Mouse (Mus musculus) layer of hippocampus, postnatal 10 days (tissue): ENCODE data around the gene Tbx6. TPM values are rescaled to one million over a fixed set of nuclear protein-coding genes. Genes with fewer than 3 reads are reported as not detected.

ENCODE experiments used
- DNase-seq, 2 experiments: peaks; one replicate each; pipeline ENCODE4 v3.0.0; 2021; ENCODE audit warnings: low spot score in 2 of 2
- total RNA-seq, 2 experiments: library from RNA; stranded (reverse); gene quantifications; 2 replicates each; pipeline ENCODE4 v1.2.3; 2021

Tbx6 gene
- total RNA-seq, 2 experiments from 2014 or later, result 0.62 to 0.69 TPM

DNA sequence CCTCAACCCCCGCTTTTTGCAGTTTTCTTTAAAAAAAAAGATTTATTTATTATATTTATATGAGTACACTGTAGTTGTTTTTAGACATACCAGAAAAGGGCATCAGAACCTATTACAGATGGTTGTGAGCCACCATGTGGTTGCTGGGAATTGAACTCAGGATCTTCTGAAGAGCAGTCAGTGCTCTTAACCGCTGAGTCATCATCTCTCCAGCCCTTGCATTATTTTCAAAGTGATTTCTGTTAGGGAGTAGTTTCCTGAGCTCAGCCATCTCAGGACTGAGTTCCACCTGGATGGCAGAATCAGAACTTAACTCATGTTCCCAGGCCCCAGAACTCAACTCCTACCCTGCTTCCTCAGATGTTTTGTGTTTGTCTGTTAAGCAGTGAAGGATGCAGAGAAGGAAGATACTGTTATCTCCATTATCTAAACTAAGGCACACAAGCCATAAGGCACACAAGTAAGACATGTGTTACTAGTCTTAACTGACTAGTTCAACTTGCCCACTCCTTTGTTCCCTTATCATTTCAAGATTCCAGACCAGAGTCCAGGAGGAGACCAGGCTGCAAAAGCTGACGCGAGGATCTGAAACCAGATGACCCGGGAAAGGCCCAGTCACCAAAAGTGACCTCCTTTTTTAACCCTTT, 28.6 kb downstream of the Tbx6 start:
- no peak for DNase-seq

DNA sequence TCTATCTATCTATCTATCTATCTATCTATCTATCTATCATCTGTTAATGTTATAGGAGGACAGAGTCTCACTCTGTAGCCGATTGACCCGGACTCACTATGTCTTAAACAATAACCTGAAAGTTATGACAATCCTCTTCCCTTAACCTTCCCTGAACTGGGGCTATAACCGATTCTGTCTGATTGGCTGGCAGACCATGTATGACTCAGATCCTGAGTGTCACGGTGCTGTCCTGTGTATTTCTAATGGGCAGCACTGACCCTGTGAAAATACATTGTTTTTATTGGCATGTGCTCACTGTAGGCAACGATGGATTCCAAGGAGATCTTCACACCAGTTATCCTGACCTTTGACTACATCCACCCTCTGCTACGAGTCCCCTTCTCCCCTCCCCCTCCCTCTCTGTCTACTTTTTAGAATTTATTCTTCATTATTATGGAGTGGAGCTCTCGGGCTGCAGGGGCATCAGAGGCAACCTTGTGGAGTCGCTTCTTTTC, 34.5 kb downstream of the Tbx6 start:
- no peak for DNase-seq

DNA sequence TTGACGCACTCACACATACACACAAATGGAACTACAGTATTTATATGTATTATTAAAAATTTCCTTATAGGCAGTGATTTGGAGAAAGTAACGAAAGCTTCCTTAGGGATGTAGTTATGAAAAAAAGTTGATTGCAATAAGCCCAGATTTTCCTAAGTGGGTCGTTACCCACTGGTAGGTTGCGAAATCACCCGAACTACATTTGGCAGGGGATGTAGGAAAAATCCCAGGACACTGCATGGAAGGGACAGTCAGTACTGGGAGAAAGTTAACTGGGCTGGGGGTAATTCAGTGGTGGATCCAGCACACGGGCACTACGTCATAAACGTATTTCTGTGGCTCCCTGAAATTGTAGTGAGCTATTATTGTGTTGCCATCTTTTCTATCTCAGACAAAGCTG, 35.2 kb downstream of the Tbx6 start:
- DNase-seq, result no peak

DNA sequence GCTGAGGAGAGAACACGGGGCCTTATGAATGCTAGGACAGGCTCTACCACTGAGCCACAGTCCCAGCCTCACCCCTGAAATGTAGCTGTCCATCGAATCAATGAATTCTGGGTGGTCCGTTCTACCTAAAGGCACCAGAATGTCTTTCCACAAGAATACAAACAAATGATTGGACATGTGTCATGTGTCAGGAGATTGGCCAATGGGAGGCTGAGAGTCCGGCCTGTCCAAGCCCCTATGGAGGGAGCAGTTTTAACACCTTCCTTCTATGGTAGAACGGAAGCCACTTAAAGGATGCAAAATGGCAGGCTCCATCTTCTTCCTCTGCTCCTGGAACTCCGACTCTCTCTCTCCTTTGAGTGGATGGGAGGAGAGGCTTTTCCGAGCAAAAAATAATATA, 36.3 kb downstream of the Tbx6 start:
- DNase-seq, result no peak

DNA sequence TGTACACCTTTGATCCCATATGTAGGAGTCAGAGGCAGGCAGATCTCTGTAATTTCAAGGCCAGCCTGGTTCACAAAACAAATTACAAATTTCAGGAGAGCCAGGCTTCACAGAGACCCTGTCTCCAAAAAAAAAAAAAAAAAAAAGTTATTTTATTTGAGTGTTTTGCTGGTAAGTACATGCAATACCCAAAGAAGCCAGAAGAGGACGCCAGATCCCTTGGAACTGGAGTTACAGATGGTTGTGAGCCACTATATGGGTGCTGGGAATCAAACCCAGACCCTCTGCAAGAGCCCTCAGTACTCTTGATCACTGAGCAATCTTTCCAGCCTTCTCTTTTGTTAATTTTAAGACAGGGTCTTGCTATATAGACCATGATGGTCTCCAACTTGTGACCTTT, 37.5 kb downstream of the Tbx6 start:
- no peak for DNase-seq

DNA sequence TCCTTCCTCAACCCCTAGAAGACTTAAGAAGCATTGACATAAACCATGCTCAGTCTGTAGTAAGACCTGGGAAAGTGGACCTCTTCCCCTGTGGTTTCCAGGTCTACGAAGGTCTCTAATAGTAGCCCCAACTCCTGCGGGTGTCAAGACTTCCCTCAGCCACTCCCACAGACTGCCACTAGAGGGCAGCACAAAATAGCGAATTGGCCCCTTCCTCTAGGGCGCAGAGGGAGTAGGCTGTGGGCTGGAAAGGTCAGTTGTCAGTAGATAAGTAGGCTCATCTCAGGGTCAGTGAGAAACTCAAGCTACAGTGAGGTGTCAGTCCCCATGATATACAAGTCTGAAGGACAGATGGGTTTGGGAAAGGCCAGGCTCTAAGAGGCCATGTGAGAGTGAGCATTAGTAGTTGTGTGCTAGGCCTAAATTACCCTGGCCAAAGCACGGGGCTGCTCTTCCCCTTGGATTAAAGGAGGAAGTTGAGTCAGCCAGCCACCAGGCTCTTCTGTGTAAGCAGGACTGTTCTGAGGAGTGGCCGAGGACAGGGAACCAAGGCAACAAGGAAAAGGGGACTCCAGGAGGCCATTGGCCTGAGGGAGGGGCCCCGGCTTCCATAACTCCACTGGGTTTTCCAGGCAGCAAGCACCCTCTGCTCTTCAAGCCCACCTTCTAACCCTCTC, 40.7 kb downstream of the Tbx6 start:
- peak; percentile 84 to 88 for DNase-seq

DNA sequence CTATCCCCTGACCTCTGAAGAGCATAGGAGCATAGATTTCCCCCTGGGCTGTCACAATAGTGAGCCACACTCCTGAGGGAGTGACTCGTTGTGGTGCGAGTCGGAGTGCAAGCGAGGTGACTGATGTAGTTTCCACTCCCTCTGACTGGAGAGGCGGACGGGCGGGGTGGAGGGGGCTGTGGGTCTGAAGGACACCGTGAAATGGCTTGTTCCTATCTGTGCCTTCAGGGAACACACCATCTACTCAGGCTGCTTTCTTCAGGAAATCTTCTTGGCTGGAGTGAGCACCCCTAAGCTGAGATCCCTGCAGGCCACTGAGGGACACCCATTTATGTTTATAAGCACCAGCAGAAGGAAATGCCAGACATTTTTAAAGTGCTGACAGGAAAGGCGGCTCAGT, 41.5 kb downstream of the Tbx6 start:
- DNase-seq, result no peak

DNA sequence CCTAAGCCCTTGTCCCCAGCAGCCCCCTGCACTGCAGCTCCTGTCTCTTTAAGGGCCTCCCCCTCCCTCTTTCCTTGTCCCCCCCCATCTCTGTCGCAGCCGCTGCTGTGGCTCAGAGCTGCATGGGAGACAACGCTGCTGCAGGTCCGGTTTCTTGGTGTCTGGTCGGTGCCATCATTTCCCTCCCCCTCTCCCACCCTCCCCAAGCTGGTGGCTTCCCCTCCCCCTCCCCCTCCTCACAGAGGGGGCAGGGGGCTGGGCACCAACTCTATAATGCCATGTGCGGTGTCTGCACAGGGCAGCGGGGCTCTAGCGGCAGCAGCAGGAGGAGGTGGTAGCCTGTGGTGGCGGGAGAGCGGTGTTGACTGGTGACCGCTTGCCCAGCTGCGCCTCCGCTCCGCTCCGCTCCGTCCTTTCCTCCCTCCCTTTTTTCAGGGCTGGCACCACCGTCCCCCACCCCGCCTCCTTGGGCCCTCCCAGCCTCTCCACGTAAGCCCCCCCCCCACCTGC, 42.0 kb downstream of the Tbx6 start:
- peak in 1 of 2 experiments; percentile 46 for DNase-seq

DNA sequence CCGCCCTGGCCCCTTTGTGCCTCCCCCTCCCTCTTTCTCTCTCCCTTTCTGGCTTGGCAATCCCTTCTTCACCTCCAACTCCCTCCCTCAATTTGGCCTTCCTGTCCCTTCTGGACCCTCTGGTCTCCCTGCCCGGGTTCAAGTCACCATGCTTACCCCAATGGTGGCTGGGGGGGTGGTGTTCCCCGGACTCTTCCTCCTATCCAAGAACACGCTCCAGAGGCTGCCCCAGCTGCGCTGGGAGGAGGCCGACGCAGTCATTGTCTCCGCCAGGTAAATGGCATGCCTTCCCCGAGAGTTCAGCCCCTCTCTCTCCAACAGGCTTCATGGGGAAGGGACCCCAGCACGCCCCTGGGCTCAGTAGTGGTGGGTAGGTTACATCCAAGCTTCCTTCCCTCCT, 42.7 kb downstream of the Tbx6 start:
- DNase-seq, result no peak

DNA sequence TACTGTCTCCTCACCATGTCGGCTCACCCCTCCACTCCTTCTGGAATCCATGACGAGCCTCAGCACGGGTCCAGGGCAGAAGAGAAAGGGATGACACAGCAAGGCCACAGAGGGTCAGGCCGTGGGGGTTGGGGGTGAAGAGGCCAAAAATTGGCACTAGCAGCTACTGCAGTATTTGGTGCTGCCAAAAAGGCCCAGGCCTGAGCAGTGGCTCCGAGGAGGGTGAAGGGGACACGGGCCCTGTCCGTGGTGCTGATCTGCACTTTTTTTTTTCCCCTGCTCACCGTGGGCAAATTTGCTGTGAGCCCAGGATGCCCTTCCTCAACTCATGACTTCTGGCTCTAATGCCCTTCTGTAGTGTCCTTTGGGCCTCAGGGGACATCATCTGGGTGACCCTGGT, 44.1 kb downstream of the Tbx6 start:
- DNase-seq, result no peak

DNA sequence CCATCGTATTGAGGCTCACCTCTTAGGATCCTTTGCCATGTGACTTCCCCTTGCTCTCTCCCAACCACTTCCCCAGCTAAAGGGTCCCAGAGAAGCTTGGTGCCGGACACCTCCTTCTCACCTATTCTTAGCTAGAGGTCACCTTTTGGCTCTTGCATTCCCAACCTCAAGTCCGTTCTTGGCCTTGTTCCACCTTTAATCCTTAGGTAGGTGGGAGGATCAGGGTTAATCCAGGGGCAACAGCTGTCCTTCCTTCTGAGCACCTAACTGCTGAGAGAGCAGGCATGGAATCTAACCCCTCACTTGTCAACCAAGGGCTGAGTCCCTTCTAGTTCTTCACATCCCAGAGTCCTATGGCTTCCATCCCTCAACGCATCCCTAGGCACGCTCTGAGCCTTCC, 44.7 kb downstream of the Tbx6 start:
- no peak for DNase-seq

DNA sequence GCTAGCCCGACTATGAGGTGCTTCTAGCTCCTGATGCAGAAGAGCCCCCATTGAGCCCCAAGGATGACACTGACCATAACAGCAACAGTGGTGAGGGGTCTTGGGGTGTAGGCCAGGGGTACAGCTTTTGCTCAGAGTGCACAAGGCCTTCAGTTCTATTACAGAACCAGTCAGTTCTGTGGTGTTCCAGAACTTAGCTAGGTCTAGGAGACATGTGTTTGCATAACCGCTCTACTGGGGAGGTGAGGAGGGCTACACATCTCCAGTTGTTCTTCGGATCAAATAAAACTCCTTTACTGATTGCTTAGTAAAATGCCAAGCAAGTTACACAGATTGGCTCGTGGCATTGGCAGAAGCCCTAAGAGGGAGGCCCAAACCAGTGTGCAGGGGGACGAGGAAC, 50.3 kb downstream of the Tbx6 start, which contains the start of gene 4930451I11Rik:
Gene 4930451I11Rik (minus strand): TSS at position 101 of the 400 bp plus-strand sequence.
- no peak for DNase-seq

DNA sequence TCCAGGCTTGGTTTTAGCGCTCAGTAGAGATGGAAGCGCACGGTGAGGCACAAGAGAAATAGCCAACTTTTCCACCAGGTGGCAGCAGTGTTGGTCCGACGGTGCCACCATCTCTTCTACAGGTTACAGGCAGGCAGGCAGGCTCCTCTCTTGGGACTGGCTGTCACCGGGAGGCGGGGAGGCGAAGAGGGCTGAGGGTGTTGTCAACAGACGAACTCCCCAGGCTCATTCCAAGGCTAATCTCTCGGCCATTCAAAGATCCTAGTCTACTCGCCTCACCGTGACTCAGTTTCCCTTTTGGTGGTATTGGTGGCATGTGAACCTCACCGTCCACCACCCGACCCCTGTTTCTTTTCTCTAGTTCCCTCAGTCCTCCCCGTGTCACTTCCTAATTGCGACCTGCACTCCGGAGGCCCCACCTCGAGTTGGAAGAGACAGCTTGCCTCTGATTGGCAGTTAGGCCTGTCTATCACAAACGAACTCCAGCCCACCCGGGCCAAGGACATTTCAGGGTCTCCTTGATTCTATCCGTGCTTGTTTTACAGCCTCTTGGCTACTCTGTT, 50.8 kb downstream of the Tbx6 start:
- peak; percentile 84 to 85 for DNase-seq

DNA sequence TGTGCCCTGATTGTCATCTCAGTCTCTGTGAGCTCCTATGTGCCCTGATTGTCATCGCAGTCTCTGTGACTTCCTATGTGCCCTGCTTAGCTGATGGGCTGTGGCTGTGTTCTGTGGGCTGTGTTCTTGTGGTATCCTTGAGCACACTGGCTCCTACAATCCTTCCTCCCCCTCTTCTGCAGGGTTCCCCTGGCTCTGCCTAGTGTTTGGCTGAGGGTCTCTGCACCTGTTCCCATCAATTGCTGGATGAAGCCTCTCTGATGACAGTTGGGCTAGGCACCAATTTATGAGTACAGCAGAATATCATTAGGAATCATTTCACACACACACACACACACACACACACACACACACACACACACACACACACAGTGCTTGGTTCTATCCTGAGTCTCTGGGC, 52.0 kb downstream of the Tbx6 start:
- DNase-seq, result no peak

Other genes with a start within 250 kb of the Tbx6 start
- 100 to 1,000 TPM; 199 to 200 TPM for gene Eif3c, start 215.1 kb upstream of the Tbx6 start, total RNA-seq
- under 1 TPM; 0.43 to 0.51 TPM for gene Apobr, start 196.5 kb upstream of the Tbx6 start, total RNA-seq
- 10 to 100 TPM; 20.8 to 23.2 TPM for gene Cln3, start 195.7 kb upstream of the Tbx6 start, total RNA-seq
- gene Il27, start 186.5 kb upstream of the Tbx6 start, total RNA-seq, result not detected
- gene Nupr1, start 150.6 kb upstream of the Tbx6 start, total RNA-seq, result 1 to 10 TPM; 2.9 to 5.5 TPM
- gene Sgf29, start 132.2 kb upstream of the Tbx6 start, total RNA-seq, result 10 to 100 TPM; 27.1 to 36.3 TPM
- 1 to 10 TPM; 3.8 to 5.3 TPM for gene Sult1a1, start 105.1 kb upstream of the Tbx6 start, total RNA-seq
- gene Bola2, start 86.1 kb upstream of the Tbx6 start, total RNA-seq, result 100 to 1,000 TPM; 114 to 137 TPM
- 10 to 100 TPM; 20.1 to 21.5 TPM for gene Slx1b, start 85.7 kb upstream of the Tbx6 start, total RNA-seq
- gene Coro1a, start 73.7 kb upstream of the Tbx6 start, total RNA-seq, result 100 to 1,000 TPM; 145 to 151 TPM
- gene Mapk3, start 21.9 kb upstream of the Tbx6 start, total RNA-seq, result 100 to 1,000 TPM; 146 to 150 TPM
- 1 to 10 TPM; 2.7 to 3.0 TPM for gene Gdpd3, start 15.1 kb upstream of the Tbx6 start, total RNA-seq
- gene Ypel3, start 4.5 kb upstream of the Tbx6 start, total RNA-seq, result 100 to 1,000 TPM; 150 to 152 TPM
- 10 to 100 TPM; 56.2 to 64.6 TPM for gene Ppp4c, start 11.0 kb downstream of the Tbx6 start, total RNA-seq
- 100 to 1,000 TPM; 133 to 147 TPM for gene Fam57b, start 16.2 kb downstream of the Tbx6 start, total RNA-seq
- gene 4930451I11Rik, start 50.2 kb downstream of the Tbx6 start, total RNA-seq, result not detected
- 10 to 100 TPM; 54.0 to 54.1 TPM for gene Doc2a, start 65.9 kb downstream of the Tbx6 start, total RNA-seq
- gene Hirip3, start 80.5 kb downstream of the Tbx6 start, total RNA-seq, result 10 to 100 TPM; 38.8 to 40.9 TPM
- 10 to 100 TPM; 56.1 to 58.8 TPM for gene Ino80e, start 80.9 kb downstream of the Tbx6 start, total RNA-seq
- gene Taok2, start 103.2 kb downstream of the Tbx6 start, total RNA-seq, result 100 to 1,000 TPM; 147 to 167 TPM
- gene Tmem219, start 141.4 kb downstream of the Tbx6 start, total RNA-seq, result 10 to 100 TPM; 23.6 to 28.3 TPM
- 100 to 1,000 TPM; 151 to 152 TPM for gene Kctd13, start 147.4 kb downstream of the Tbx6 start, total RNA-seq
- gene Asphd1, start 168.1 kb downstream of the Tbx6 start, total RNA-seq, result 10 to 100 TPM; 35.6 to 46.1 TPM
- gene Sez6l2, start 169.1 kb downstream of the Tbx6 start, total RNA-seq, result 100 to 1,000 TPM; 273 to 305 TPM
- gene Cdipt, start 194.4 kb downstream of the Tbx6 start, total RNA-seq, result 100 to 1,000 TPM; 129 to 149 TPM
- gene Cdiptos, start 194.6 kb downstream of the Tbx6 start, total RNA-seq, result under 1 TPM in 1 of 2 experiments, not detected in 1; 0.31 TPM
- gene Mvp, start 233.1 kb downstream of the Tbx6 start, total RNA-seq, result 1 to 10 TPM; 5.6 to 6.2 TPM
- under 1 TPM in 1 of 2 experiments, not detected in 1; 0.62 TPM for gene Pagr1b, start 235.0 kb downstream of the Tbx6 start, total RNA-seq
- 10 to 100 TPM; 24.9 to 34.2 TPM for gene Pagr1a, start 235.9 kb downstream of the Tbx6 start, total RNA-seq
- gene Gm42742, start 239.6 kb downstream of the Tbx6 start, total RNA-seq, result 10 to 100 TPM; 33.4 to 34.8 TPM
- 100 to 1,000 TPM; 146 to 184 TPM for gene Prrt2, start 239.7 kb downstream of the Tbx6 start, total RNA-seq
- 100 to 1,000 TPM; 283 to 292 TPM for gene Maz, start 245.6 kb downstream of the Tbx6 start, total RNA-seq